Mouse (Mus musculus) monocyte, adult 2 months (primary cell): ENCODE data around the gene Phf14.
A peak's percentile ranks its signal among the peaks of the same experiment; 100 is the strongest.
"Not testable (repeated sequence)": the region's sequence is repeated elsewhere in the genome, so short reads cannot be mapped to it uniquely, and the experiment has no call there.

ENCODE experiments used
- DNase-seq, 2 experiments: peaks; one replicate each; pipeline ENCODE4 v3.0.0; 2022; ENCODE audit warnings: low spot score in 2 of 2, low read depth in 1 of 2

Gene Phf14

GRCm38 (mm10) chr6:12084721-12085120, 177.1 kb downstream of the Phf14 start:
- DNase-seq = no peak

GRCm38 (mm10) chr6:12089439-12089992, 181.9 kb downstream of the Phf14 start:
- no peak for DNase-seq

GRCm38 (mm10) chr6:12095716-12096115, 188.1 kb downstream of the Phf14 start:
- DNase-seq = no peak

GRCm38 (mm10) chr6:12097125-12097524, 189.5 kb downstream of the Phf14 start:
- DNase-seq = no peak

- DNase-seq = no peak
Measured at GRCm38 (mm10) chr6:12105144-12105543, 197.5 kb downstream of the Phf14 start.

- no peak for DNase-seq
Measured at GRCm38 (mm10) chr6:12107326-12107725, 199.7 kb downstream of the Phf14 start.

GRCm38 (mm10) chr6:12107786-12108185, 200.2 kb downstream of the Phf14 start:
- no peak for DNase-seq

- no peak for DNase-seq
Measured at GRCm38 (mm10) chr6:12116926-12117818, 209.6 kb downstream of the Phf14 start.

GRCm38 (mm10) chr6:12117819-12118570, 210.4 kb downstream of the Phf14 start:
- no peak for DNase-seq

GRCm38 (mm10) chr6:12122759-12123158, 215.2 kb downstream of the Phf14 start:
- DNase-seq = no peak

GRCm38 (mm10) chr6:12125031-12125803, 217.6 kb downstream of the Phf14 start:
- peak; percentile 7 to 8 for DNase-seq

- not testable (repeated sequence) for DNase-seq
Measured at GRCm38 (mm10) chr6:12126601-12127000, 219.0 kb downstream of the Phf14 start.

GRCm38 (mm10) chr6:12127287-12127686, 219.7 kb downstream of the Phf14 start:
- DNase-seq = no peak
